Mouse (Mus musculus) thymus, adult 2 months (tissue): ENCODE measurements at regions not wholly inside any gene's neighbourhood (a gene's known extent, or its start where the extent isn't known, plus 50 kb on each side); places are given as distances from the start of the nearest gene placed in this dataset.

ENCODE experiments used
- CTCF ChIP-seq: fragments of 200-500 bp; IDR thresholded peaks from 2 replicates; pipeline ENCODE4 v1.5.1; 2012; ENCODE audit warnings: mild to moderate bottlenecking, control low read depth, low read length, moderate library complexity, borderline replicate concordance; ENCODE audit not compliant: control insufficient read depth, poor library complexity, insufficient read depth; ENCODE audit errors: extremely low read depth
- POLR2A ChIP-seq: fragments of 200-500 bp; IDR thresholded peaks from 2 replicates; pipeline ENCODE4 v1.6.1; 2012; ENCODE audit warnings: mild to moderate bottlenecking, low read length, control low read depth, moderate library complexity; ENCODE audit not compliant: control insufficient read depth, poor library complexity, insufficient read depth; ENCODE audit errors: extremely low read depth

DNA sequence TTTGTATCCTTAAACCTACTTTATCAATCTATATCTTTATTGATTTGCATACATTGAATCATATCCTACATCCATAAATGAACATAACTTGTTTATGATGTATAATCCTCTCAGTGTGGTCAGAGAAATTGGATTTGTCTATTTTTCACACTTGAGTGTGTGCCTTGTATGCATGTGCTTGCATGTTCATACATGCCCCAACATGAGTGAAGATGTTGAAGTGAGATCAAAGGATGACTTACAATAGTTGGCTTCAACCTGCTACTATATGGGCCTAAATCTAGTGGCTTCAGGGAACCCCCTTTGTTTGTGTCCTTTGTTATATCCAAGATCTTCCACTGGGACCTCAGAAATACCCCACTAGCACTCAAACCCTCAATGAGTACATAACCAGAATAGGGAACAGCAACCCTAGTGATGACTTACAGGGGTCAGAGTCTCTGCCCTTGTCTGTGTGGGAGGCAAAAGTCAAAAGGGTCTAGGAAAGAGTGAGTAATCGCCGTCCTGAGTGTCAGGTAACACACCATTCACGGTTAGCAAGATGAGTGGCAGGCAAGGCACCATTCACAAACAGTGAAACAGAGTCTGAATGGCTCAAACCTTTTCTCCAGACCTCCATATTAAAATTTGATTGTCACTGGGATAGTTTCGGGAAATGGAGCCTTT is 236.3 kb downstream of the Lpin1 start:
- no peak for TF ChIP-seq CTCF
- no peak for TF ChIP-seq POLR2A
